Mouse (Mus musculus) bone marrow macrophage, adult 2 months (primary cell): Measurements from ENCODE around the gene Rsad2.

ENCODE experiments used
- CTCF ChIP-seq: IDR thresholded peaks from 2 replicates; pipeline ENCODE4 v1.5.1; 2012; ENCODE audit warnings: low read depth, mild to moderate bottlenecking, low read length, moderate library complexity
- POLR2A ChIP-seq: IDR thresholded peaks from 2 replicates; pipeline ENCODE4 v1.6.1; 2012; ENCODE audit warnings: mild to moderate bottlenecking, low read depth, low read length, borderline replicate concordance

DNA sequence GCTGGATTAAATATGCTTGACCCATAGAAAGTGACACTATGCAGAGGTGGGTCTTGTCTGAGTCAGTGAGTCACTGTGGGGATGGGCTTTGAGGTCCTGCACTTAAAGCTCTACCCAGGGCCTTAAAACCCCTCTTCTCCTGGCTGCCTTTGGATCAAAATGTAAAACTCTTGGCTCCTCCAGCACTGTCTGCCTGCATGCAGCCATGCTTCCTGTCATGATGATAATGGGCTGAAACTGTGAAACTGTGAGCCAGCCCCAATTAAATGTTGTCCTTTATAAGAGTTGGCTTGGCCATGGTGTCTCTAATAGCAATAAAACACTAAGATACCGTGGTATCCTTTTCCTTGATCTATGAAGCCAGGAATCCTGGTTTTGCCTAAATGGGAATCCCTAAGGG is 55.0 kb downstream of the Rsad2 start:
- TF ChIP-seq CTCF, result no peak
- TF ChIP-seq POLR2A, result no peak
